Mouse (Mus musculus) heart, postnatal 0 days (tissue): ENCODE measurements around the gene Igf2bp3.

Experiments
- CTCF ChIP-seq: IDR thresholded peaks from 2 replicates; pipeline ENCODE4 v1.5.1; 2016; ENCODE audit warnings: antibody characterized with exemption, control low read depth, low read depth
- EP300 ChIP-seq: IDR thresholded peaks from 2 replicates; pipeline ENCODE4 v1.6.1; 2016; ENCODE audit warnings: antibody characterized with exemption, low read depth

DNA sequence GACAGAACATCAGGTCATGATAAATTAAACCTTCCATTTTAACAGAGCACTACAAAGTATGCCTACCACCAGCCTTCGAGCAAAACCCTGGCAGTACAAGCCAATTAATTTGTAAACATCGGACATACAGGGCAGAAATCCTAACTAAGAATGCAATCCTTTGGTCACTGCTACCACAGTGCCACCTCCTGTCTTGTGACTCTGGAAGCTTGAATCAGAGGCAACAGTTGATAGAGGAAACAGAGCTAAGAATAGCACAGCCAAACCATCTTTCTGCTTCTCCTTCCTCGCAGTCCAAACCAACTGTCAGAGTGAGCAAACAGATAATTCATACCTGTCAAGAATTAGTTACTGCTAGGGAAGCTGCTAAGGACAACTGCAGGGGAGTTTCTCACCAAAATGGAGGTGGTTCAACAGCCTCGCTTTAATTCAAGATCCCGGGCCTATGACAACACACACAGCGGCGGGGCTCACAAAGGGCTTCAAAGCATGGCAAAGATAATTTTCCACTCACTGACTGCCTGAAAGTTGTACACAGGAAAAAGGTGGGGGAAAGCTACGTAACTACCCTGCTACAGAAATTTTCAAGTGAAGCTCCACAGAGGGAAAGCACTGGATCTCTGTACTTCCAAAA lies 6.3 kb downstream of the Igf2bp3 start:
- no peak for TF ChIP-seq EP300
- peak; percentile 81 for TF ChIP-seq CTCF
